Mouse (Mus musculus) T-cell, adult 2 months (primary cell): ENCODE measurements at regions not wholly inside any gene's neighbourhood (a gene's known extent, or its start where the extent isn't known, plus 50 kb on each side); places are given as distances from the start of the nearest gene placed in this dataset.
A peak's percentile ranks its signal among the peaks of the same experiment; 100 is the strongest.

Experiments used
- DNase-seq: peaks from one replicate; pipeline ENCODE4 v3.0.0; 2022; ENCODE audit warnings: low spot score

- DNase-seq = no peak
These were observed 176.4 kb downstream of the Foxo1 start for GRCm38 (mm10) chr3:52444420-52445119.

GRCm38 (mm10) chr3:52443856-52444255 is 175.7 kb downstream of the Foxo1 start:
- peak; percentile 50 for DNase-seq

- no peak for DNase-seq
These were observed 161.0 kb downstream of the Foxo1 start for GRCm38 (mm10) chr3:52429014-52429589.

- no peak for DNase-seq
These were observed 154.7 kb downstream of the Foxo1 start for GRCm38 (mm10) chr3:52422826-52423225.

GRCm38 (mm10) chr3:52416261-52416660 is 148.1 kb downstream of the Foxo1 start:
- no peak for DNase-seq

GRCm38 (mm10) chr3:52415361-52415760 is 147.2 kb downstream of the Foxo1 start:
- DNase-seq = no peak

GRCm38 (mm10) chr3:52414017-52414416 is 145.9 kb downstream of the Foxo1 start:
- no peak for DNase-seq

GRCm38 (mm10) chr3:52413187-52413746 is 145.1 kb downstream of the Foxo1 start:
- DNase-seq = no peak

GRCm38 (mm10) chr3:52411356-52411755 is 143.2 kb downstream of the Foxo1 start:
- DNase-seq = peak; percentile 61

GRCm38 (mm10) chr3:52409465-52409864 is 141.3 kb downstream of the Foxo1 start:
- DNase-seq = no peak

GRCm38 (mm10) chr3:52406778-52407318 is 138.7 kb downstream of the Foxo1 start:
- no peak for DNase-seq

GRCm38 (mm10) chr3:52404636-52405035 is 136.5 kb downstream of the Foxo1 start:
- no peak for DNase-seq

GRCm38 (mm10) chr3:52403032-52403431 is 134.9 kb downstream of the Foxo1 start:
- no peak for DNase-seq
